Mouse (Mus musculus) layer of hippocampus, adult 2 months (tissue): Measurements from ENCODE around the gene Casz1. TPM values are rescaled to one million over a fixed set of nuclear protein-coding genes. Genes with fewer than 3 reads are reported as not detected.

Experiments
- DNase-seq, 2 experiments: peaks; one replicate each; pipeline ENCODE4 v3.0.0; 2022; ENCODE audit warnings: low spot score in 2 of 2
- H3K27ac ChIP-seq: fragments of 200-600 bp; 2 replicates; pipeline ENCODE4 v1.8.1; 2022
- H3K4me3 ChIP-seq: fragments of 200-600 bp; 2 replicates; pipeline ENCODE4 v1.8.1; 2022; ENCODE audit warnings: mild to moderate bottlenecking
- CTCF ChIP-seq: fragments of 200-600 bp; conservative IDR thresholded peaks from 2 replicates; pipeline ENCODE4 v1.8.1; 2022; ENCODE audit warnings: antibody characterized with exemption, mild to moderate bottlenecking, moderate library complexity
- total RNA-seq, 2 experiments: library from RNA; stranded (reverse); gene quantifications; 2 replicates each; pipeline ENCODE4 v1.2.3; 2021

Gene Casz1
- total RNA-seq, 2 experiments from 2014 or later, result 0.34 to 0.56 TPM

- no peak overlapping the region for H3K4me3 ChIP-seq
- TF ChIP-seq CTCF, result no peak
- no peak for DNase-seq
- H3K27ac ChIP-seq, result no peak overlapping the region
Observed at GRCm38 (mm10) chr4:148930721-148931229, 126.5 kb downstream of the Casz1 start.

- H3K27ac ChIP-seq, result no peak overlapping the region
- no peak overlapping the region for H3K4me3 ChIP-seq
- TF ChIP-seq CTCF, result no peak
- DNase-seq, result no peak
Observed at GRCm38 (mm10) chr4:148933109-148933508, 128.9 kb downstream of the Casz1 start.

- Histone ChIP-seq H3K27ac (no peak overlapping the region), H3K4me3 (no peak overlapping the region)
- peak; percentile 69 to 73 for DNase-seq
- no peak for TF ChIP-seq CTCF
Observed at GRCm38 (mm10) chr4:148935211-148935610, 131.0 kb downstream of the Casz1 start.

GRCm38 (mm10) chr4:148936111-148936510 is 131.9 kb downstream of the Casz1 start:
- Histone ChIP-seq H3K4me3 (no peak overlapping the region), H3K27ac (no peak overlapping the region)
- TF ChIP-seq CTCF, result no peak
- DNase-seq, result no peak

- DNase-seq, result no peak
- TF ChIP-seq CTCF, result no peak
- Histone ChIP-seq H3K27ac (no peak overlapping the region), H3K4me3 (no peak overlapping the region)
Observed at GRCm38 (mm10) chr4:148936727-148937126, 132.5 kb downstream of the Casz1 start.

- no peak overlapping the region for H3K27ac ChIP-seq
- no peak for DNase-seq
- TF ChIP-seq CTCF, result no peak
- no peak overlapping the region for H3K4me3 ChIP-seq
Observed at GRCm38 (mm10) chr4:148938546-148938945, 134.3 kb downstream of the Casz1 start.

- peak in 1 of 2 experiments; percentile 18 for DNase-seq
- H3K4me3 ChIP-seq, result no peak overlapping the region
- no peak overlapping the region for H3K27ac ChIP-seq
- no peak for TF ChIP-seq CTCF
Observed at GRCm38 (mm10) chr4:148940674-148941211, 136.5 kb downstream of the Casz1 start.

GRCm38 (mm10) chr4:148941321-148941720 is 137.1 kb downstream of the Casz1 start:
- no peak overlapping the region for H3K4me3 ChIP-seq
- no peak for DNase-seq
- TF ChIP-seq CTCF, result no peak

GRCm38 (mm10) chr4:148943099-148943498 is 138.9 kb downstream of the Casz1 start:
- DNase-seq, result no peak
- H3K27ac ChIP-seq, result no peak overlapping the region
- no peak for TF ChIP-seq CTCF
- no peak overlapping the region for H3K4me3 ChIP-seq

More at GRCm38 (mm10) chr4:148941321-148941720, 137.1 kb downstream of the Casz1 start:
- H3K27ac ChIP-seq, result no peak overlapping the region

GRCm38 (mm10) chr4:148945476-148945881 is 141.2 kb downstream of the Casz1 start:
- DNase-seq, result peak; percentile 57 to 63
- Histone ChIP-seq H3K27ac (no peak overlapping the region), H3K4me3 (no peak overlapping the region)
- no peak for TF ChIP-seq CTCF

- no peak for DNase-seq
- TF ChIP-seq CTCF, result no peak
- Histone ChIP-seq H3K27ac (no peak overlapping the region), H3K4me3 (no peak overlapping the region)
Observed at GRCm38 (mm10) chr4:148946071-148946470, 141.8 kb downstream of the Casz1 start.

- TF ChIP-seq CTCF, result no peak
- no peak overlapping the region for H3K27ac ChIP-seq
- no peak for DNase-seq
Observed at GRCm38 (mm10) chr4:148947833-148948388, 143.7 kb downstream of the Casz1 start.

GRCm38 (mm10) chr4:148950487-148950886 is 146.3 kb downstream of the Casz1 start:
- no peak for DNase-seq
- no peak for TF ChIP-seq CTCF
- Histone ChIP-seq H3K4me3 (no peak overlapping the region), H3K27ac (no peak overlapping the region)

More at GRCm38 (mm10) chr4:148947833-148948388, 143.7 kb downstream of the Casz1 start:
- no peak overlapping the region for H3K4me3 ChIP-seq
